Mouse (Mus musculus) layer of hippocampus, adult 18-20 months (tissue): Measurements from ENCODE around the gene Tpx2. TPM values are rescaled to one million over a fixed set of nuclear protein-coding genes. Genes with fewer than 3 reads are reported as not detected.

Experiments used
- DNase-seq, 2 experiments: peaks; one replicate each; pipeline ENCODE4 v3.0.0; 2022; ENCODE audit warnings: low spot score in 2 of 2
- total RNA-seq, 2 experiments: library from RNA; stranded (reverse); gene quantifications; 2 replicates each; pipeline ENCODE4 v1.2.3; 2021

Gene Tpx2
- total RNA-seq, 2 experiments from 2014 or later = 1.6 to 1.9 TPM

GRCm38 (mm10) chr2:152861891-152862290, 14.1 kb downstream of the Tpx2 start:
- no peak for DNase-seq

- no peak for DNase-seq
These were observed 14.9 kb downstream of the Tpx2 start for GRCm38 (mm10) chr2:152862638-152863037.

GRCm38 (mm10) chr2:152863346-152863745, 15.6 kb downstream of the Tpx2 start:
- no peak for DNase-seq

- DNase-seq = no peak
These were observed 30.5 kb downstream of the Tpx2 start for GRCm38 (mm10) chr2:152878239-152878638.

- no peak for DNase-seq
These were observed 33.1 kb downstream of the Tpx2 start for GRCm38 (mm10) chr2:152880898-152881297.

GRCm38 (mm10) chr2:152884101-152884645, 36.4 kb downstream of the Tpx2 start:
- peak in 1 of 2 experiments; percentile 70 for DNase-seq

- no peak for DNase-seq
These were observed 39.5 kb downstream of the Tpx2 start for GRCm38 (mm10) chr2:152887230-152887629.

- DNase-seq = no peak
These were observed 41.0 kb downstream of the Tpx2 start for GRCm38 (mm10) chr2:152888774-152889173.

GRCm38 (mm10) chr2:152895834-152896233, 48.1 kb downstream of the Tpx2 start:
- DNase-seq = no peak

GRCm38 (mm10) chr2:152896926-152897325, 49.2 kb downstream of the Tpx2 start:
- DNase-seq = no peak

- DNase-seq = no peak
These were observed 51.2 kb downstream of the Tpx2 start for GRCm38 (mm10) chr2:152899011-152899410.

GRCm38 (mm10) chr2:152901296-152901695, 53.5 kb downstream of the Tpx2 start:
- DNase-seq = no peak

- DNase-seq = no peak
These were observed 54.9 kb downstream of the Tpx2 start for GRCm38 (mm10) chr2:152902658-152903057.

- no peak for DNase-seq
These were observed 55.8 kb downstream of the Tpx2 start for GRCm38 (mm10) chr2:152903586-152903985.

- DNase-seq = no peak
These were observed 56.4 kb downstream of the Tpx2 start for GRCm38 (mm10) chr2:152904127-152904643.

GRCm38 (mm10) chr2:152905036-152905829, 57.5 kb downstream of the Tpx2 start:
- DNase-seq = no peak

GRCm38 (mm10) chr2:152906274-152907037, 58.7 kb downstream of the Tpx2 start:
- no peak for DNase-seq

- no peak for DNase-seq
These were observed 59.6 kb downstream of the Tpx2 start for GRCm38 (mm10) chr2:152907114-152907943.

- no peak for DNase-seq
These were observed 62.1 kb downstream of the Tpx2 start for GRCm38 (mm10) chr2:152909848-152910247.

- DNase-seq = no peak
These were observed 63.3 kb downstream of the Tpx2 start, which contains the start of gene Mylk2 for GRCm38 (mm10) chr2:152911031-152911430. Gene Mylk2 (plus strand): TSS chr2:152911352.

GRCm38 (mm10) chr2:152911432-152911831, 63.7 kb downstream of the Tpx2 start:
- DNase-seq = no peak
